Mouse (Mus musculus) kidney, postnatal 0 days (tissue): ENCODE data around the gene Fam122a. TPM values are rescaled to one million over a fixed set of nuclear protein-coding genes. Genes with fewer than 3 reads are reported as not detected.
A peak's percentile ranks its signal among the peaks of the same experiment; 100 is the strongest.

ENCODE experiments used
- ATAC-seq: fragments of 200-750 bp; cut with Nextera tagmentation; replicated peaks from 2 replicates; pipeline ENCODE4 v1.8.0; 2017; ENCODE audit warnings: low read depth, moderate number of reproducible peaks, moderate TSS enrichment, moderate library complexity; ENCODE audit not compliant: low FRiP score
- DNase-seq: peaks from one replicate; pipeline ENCODE4 v3.0.0-alpha.2; 2016; ENCODE audit warnings: low spot score
- H3K27ac ChIP-seq: fragments of 300-500 bp; sonication (generic); 2 replicates; pipeline ENCODE4 v1.5.1; 2014; ENCODE audit warnings: mild to moderate bottlenecking
- H3K27me3 ChIP-seq: fragments of 300-500 bp; sonication (generic); 2 replicates; pipeline ENCODE4 v1.6.1; 2014; ENCODE audit warnings: low read length, mixed read lengths; ENCODE audit not compliant: insufficient read depth
- H3K36me3 ChIP-seq: fragments of 300-500 bp; sonication (generic); 2 replicates; pipeline ENCODE4 v1.6.1; 2014; ENCODE audit warnings: low read length, mixed read lengths; ENCODE audit not compliant: insufficient read depth
- H3K4me1 ChIP-seq: fragments of 300-500 bp; sonication (generic); replicated peaks from 2 replicates; pipeline ENCODE4 v1.6.1; 2014; ENCODE audit warnings: antibody characterized with exemption, low read length, mixed read lengths; ENCODE audit not compliant: insufficient read depth
- H3K4me2 ChIP-seq: fragments of 300-500 bp; sonication (generic); 2 replicates; pipeline ENCODE4 v1.6.1; 2014; ENCODE audit warnings: mild to moderate bottlenecking, low read length, moderate library complexity, mixed read lengths
- H3K4me3 ChIP-seq: fragments of 300-500 bp; sonication (generic); replicated peaks from 2 replicates; pipeline ENCODE4 v1.5.1; 2014; ENCODE audit warnings: low read depth, low read length
- H3K9ac ChIP-seq: fragments of 300-500 bp; sonication (generic); 2 replicates; pipeline ENCODE4 v1.6.1; 2014; ENCODE audit warnings: low read depth, low read length
- H3K9me3 ChIP-seq: fragments of 300-500 bp; sonication (generic); replicated peaks from 2 replicates; pipeline ENCODE4 v1.6.1; 2016; ENCODE audit warnings: low read length, inconsistent platforms, mixed read lengths
- CTCF ChIP-seq: IDR thresholded peaks from 2 replicates; pipeline ENCODE4 v1.5.1; 2016; ENCODE audit warnings: antibody characterized with exemption, low read depth, mild to moderate bottlenecking, moderate library complexity
- WGBS: fragments of 180-500 bp; shearing (Covaris S2); extraction: QIAGEN DNeasy Blood & Tissue Kit; methylation state at CpG from one replicate; pipeline ENCODE4 v1.1.7; 2014; 5-methylcytosine and 5-hydroxymethylcytosine counted together
- polyA plus RNA-seq: library from polyadenylated mRNA; unstranded; fragments of >200 nt; fragmentation: Nextera tagmentation; extraction: Ambion mirVana; gene quantifications from 2 replicates; pipeline ENCODE4 v1.2.1, GENCODE M21; 2015

The Fam122a gene
- polyA plus RNA-seq, 1 experiment from 2014 or later, result 65.6 TPM

- 69% methylated on average over 3 of the region's 3 CpGs for WGBS
- H3K9ac ChIP-seq, result no peak overlapping the region
- H3K9me3 ChIP-seq, result no peaks in the 10 kb centered on the region
- no peaks in the 10 kb centered on the region for H3K4me1 ChIP-seq
- ATAC-seq (no peak), DNase-seq (no peak)
- no peaks in the 10 kb centered on the region for H3K36me3 ChIP-seq
- no peak for TF ChIP-seq CTCF
- no peak overlapping the region for H3K27ac ChIP-seq
- no peak overlapping the region for H3K4me3 ChIP-seq
- H3K4me2 ChIP-seq, result no peak overlapping the region
- H3K27me3 ChIP-seq, result no peaks in the 10 kb centered on the region
Measured at GRCm38 (mm10) chr19:24491824-24492223, 14.7 kb upstream of the Fam122a start.

DNA sequence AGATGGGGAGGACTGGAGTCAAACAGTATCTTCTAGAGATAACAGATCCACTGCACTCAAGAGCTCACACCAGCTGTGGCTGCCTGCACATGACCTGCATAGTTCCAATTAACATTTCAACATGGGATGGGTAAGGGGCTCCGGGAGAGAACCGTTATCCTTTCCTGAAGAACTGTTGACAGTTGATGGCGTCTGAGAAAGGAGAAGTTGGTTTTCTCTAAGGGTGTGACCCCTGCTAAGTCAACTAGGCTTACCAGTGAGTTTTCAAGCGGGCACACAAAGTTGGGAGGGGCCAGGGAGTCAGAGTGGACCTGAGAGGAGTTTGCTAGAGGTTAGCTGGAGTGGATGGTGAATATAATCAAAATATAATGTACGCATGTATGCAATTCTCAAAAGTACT is 13.1 kb upstream of the Fam122a start:
- no peak overlapping the region for H3K27ac ChIP-seq
- no peaks in the 10 kb centered on the region for H3K4me1 ChIP-seq
- no peak overlapping the region for H3K9ac ChIP-seq
- H3K27me3 ChIP-seq, result no peaks in the 10 kb centered on the region
- H3K36me3 ChIP-seq, result no peaks in the 10 kb centered on the region
- no peak overlapping the region for H3K4me2 ChIP-seq
- no peak for TF ChIP-seq CTCF
- H3K4me3 ChIP-seq, result no peak overlapping the region
- DNase-seq (no peak), ATAC-seq (no peak)
- 77% methylated on average over 5 of the region's 5 CpGs for WGBS
- no peaks in the 10 kb centered on the region for H3K9me3 ChIP-seq

DNA sequence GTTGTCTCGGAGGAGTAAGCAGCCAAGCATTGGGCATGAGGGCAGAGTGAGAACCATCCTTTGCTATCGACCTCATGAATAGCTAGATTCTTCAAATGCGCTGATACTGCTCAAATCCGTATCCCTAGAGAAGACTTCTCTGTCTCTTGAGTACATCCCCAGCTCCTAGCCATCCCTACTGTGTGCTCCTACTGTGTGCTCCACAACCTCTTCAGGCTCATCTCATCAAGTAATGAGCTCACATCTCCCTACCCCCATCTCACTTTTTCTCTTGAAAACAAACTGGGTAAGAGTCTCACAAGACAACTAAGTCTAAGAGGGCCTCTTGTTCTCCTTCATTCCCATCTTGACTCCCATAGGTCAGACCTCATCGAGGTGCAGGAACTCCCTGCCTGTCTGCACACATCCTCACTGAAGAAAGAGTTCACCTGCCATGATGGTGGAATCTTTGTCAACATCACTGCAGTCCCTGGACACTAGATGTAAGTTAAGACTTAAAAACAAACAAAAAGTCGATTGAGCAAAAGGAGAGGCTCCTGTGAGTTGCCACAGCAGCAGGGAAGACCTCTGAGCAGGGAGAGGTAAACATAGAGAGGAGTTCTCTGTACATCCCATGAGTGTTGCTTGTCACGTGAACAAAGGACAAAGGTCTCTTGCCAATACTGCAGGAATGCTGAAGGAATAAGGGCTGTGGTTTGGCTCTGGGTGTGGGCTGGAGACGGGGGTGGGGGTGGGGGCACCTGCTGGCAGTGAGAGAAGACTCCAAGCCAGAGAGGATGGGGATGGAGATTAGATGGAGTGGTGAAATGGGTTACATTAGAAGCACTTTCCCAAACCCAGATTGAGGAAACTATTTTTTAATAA is 9.5 kb upstream of the Fam122a start:
- DNase-seq (no peak), ATAC-seq (no peak)
- H3K36me3 ChIP-seq, result no peaks in the 10 kb centered on the region
- H3K27ac ChIP-seq, result no peak overlapping the region
- no peaks in the 10 kb centered on the region for H3K9me3 ChIP-seq
- no peak for TF ChIP-seq CTCF
- H3K4me1 ChIP-seq, result no peaks in the 10 kb centered on the region
- H3K4me3 ChIP-seq, result no peak overlapping the region
- no peaks in the 10 kb centered on the region for H3K27me3 ChIP-seq
- no peak overlapping the region for H3K9ac ChIP-seq
- WGBS, result 77% methylated on average over 8 of the region's 8 CpGs
- no peak overlapping the region for H3K4me2 ChIP-seq

DNA sequence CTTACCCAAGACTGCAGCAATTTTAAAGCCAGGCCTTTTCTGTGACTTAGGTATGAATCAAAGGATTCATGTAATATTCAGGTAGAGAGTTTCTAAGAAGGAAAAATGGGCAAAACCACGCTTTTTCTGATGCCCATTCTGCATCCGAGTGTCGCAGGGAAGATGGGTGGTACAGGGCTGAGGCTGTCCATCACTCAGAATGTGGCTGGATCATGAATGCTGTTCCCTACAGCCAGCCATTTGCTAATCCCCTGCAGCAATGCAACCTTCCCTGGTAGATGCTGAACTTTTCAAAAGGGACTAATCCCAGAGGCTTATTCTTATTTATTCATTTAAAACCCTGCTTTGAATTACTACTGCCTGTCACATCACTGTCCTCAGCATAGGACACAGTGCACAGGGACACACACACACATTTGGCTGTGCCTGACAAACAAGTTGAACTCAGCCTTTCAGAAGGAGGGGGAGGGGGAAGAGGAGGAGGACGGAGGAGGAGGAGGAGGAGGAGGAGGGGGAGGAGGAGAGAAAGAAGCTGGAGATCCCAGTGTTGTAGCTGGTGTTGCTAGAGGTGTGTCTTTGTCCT is 7.5 kb upstream of the Fam122a start:
- ATAC-seq (no peak), DNase-seq (no peak)
- Histone ChIP-seq H3K4me3 (no peak overlapping the region), H3K4me1 (no peaks in the 10 kb centered on the region), H3K36me3 (no peaks in the 10 kb centered on the region), H3K4me2 (no peak overlapping the region), H3K9me3 (no peaks in the 10 kb centered on the region), H3K27me3 (no peaks in the 10 kb centered on the region), H3K27ac (no peak overlapping the region), H3K9ac (no peak overlapping the region)
- TF ChIP-seq CTCF, result no peak
- WGBS, result 65% methylated on average over 4 of the region's 4 CpGs

DNA sequence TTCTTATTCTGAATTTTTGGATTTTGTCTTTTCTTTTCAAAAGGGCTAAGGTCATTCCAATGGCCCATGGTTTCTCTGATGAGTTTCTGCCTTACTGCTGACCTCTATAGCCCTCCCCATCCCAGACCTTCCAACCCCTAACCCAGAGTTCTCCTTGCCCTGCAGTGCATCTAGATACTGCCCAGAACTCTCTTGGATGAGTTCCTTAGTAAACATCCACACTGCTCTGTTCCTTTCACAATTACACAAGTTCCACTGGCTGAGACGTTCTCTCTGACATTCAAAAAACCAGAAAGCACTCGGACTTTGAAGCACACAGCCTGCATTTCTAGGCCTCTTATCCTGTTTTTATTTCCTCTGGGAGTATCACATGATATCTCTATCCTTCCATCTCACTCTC is 3.8 kb upstream of the Fam122a start:
- WGBS, result 54% methylated on average over 2 of the region's 2 CpGs
- ATAC-seq, result no peak
- no peaks in the 10 kb centered on the region for H3K9me3 ChIP-seq

GRCm38 (mm10) chr19:24476461-24476860 is 695 bp downstream of the Fam122a start:
- no peaks in the 10 kb centered on the region for H3K9me3 ChIP-seq
- TF ChIP-seq CTCF, result no peak
- WGBS, result 2% methylated on average over 11 of the region's 11 CpGs
- ATAC-seq (no peak), DNase-seq (peak; percentile 55)
- peak overlapping the region; percentile 90 for H3K9ac ChIP-seq
- no peaks in the 10 kb centered on the region; the same call in 1 of the 2 replicates for H3K4me1 ChIP-seq
- no peaks in the 10 kb centered on the region for H3K36me3 ChIP-seq
- peak overlapping the region; percentile 88 for H3K27ac ChIP-seq
- H3K27me3 ChIP-seq, result no peaks in the 10 kb centered on the region
- peak overlapping the region; percentile 65 for H3K4me3 ChIP-seq
- H3K4me2 ChIP-seq, result peak overlapping the region; percentile 76

More for the DNA sequence above, 3.8 kb upstream of the Fam122a start:
- no peak for DNase-seq
- no peak for TF ChIP-seq CTCF
- Histone ChIP-seq H3K27ac (no peak overlapping the region), H3K27me3 (no peaks in the 10 kb centered on the region), H3K9ac (no peak overlapping the region), H3K4me3 (no peak overlapping the region), H3K4me2 (no peak overlapping the region), H3K4me1 (no peaks in the 10 kb centered on the region), H3K36me3 (no peaks in the 10 kb centered on the region)
